Mouse (Mus musculus) lung, adult 2 months (tissue): Measurements from ENCODE around the gene Trim61. TPM values are rescaled to one million over a fixed set of nuclear protein-coding genes. Genes with fewer than 3 reads are reported as not detected.
"Not testable (repeated sequence)": the region's sequence is repeated elsewhere in the genome, so short reads cannot be mapped to it uniquely, and the experiment has no call there.

Source experiments
- DNase-seq: peaks from one replicate; pipeline ENCODE4 v3.0.0; 2022
- H3K4me1 ChIP-seq: fragments of 200-500 bp; 2 replicates; pipeline ENCODE4 v1.6.1; 2011; ENCODE audit warnings: low read length; ENCODE audit not compliant: control insufficient read depth, insufficient read depth
- H3K4me3 ChIP-seq: fragments of 200-500 bp; replicated peaks from 2 replicates; pipeline ENCODE3; 2011; ENCODE audit warnings: low read depth, mild to moderate bottlenecking, control low read depth, low read length; ENCODE audit errors: extremely low read depth
- CTCF ChIP-seq: fragments of 200-500 bp; IDR thresholded peaks from 2 replicates; pipeline ENCODE4 v1.5.1; 2011; ENCODE audit warnings: mild to moderate bottlenecking, low read length, control low read depth; ENCODE audit not compliant: insufficient read depth
- POLR2A ChIP-seq: fragments of 200-500 bp; IDR thresholded peaks from 2 replicates; pipeline ENCODE4 v1.6.1; 2011; ENCODE audit warnings: low read depth, mild to moderate bottlenecking, control low read depth, low read length, borderline replicate concordance; ENCODE audit errors: extremely low read depth
- WGBS: fragments of 180-500 bp; shearing (Covaris S2); methylation state at CpG from one replicate; pipeline ENCODE4 v1.1.7; 2018; 5-methylcytosine and 5-hydroxymethylcytosine counted together
- polyA plus RNA-seq: library from polyadenylated mRNA; depleted of rRNA; stranded (reverse); fragments of >200 nt; gene quantifications from 2 replicates; pipeline ENCODE4 v1.2.3, GENCODE M21; 2012

Gene Trim61
- polyA plus RNA-seq, 1 experiment, result not detected

DNA sequence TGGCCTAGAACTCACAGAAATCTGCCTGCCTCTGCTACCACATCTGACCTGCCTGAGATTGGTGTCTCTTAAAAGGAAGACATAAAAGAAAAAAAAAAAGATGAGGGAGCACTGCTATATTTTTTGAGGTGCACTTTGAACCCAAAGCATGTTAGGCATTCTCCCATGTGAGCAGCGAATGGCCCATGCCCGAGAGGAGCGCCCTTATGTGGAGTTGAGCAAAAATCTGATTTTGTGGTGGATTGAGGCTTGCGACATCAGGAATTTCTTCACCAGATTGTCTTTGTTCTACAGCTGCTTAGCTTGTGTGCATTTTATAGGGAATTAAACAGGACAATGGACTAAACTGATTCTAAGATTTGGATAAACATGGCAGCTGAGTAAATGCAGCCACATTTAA, 28.9 kb upstream of the Trim61 start:
- DNase-seq, result no peak
- Histone ChIP-seq H3K4me3 (no peak overlapping the region), H3K4me1 (no peaks in the 10 kb centered on the region)
- WGBS, result 87% methylated on average over 4 of the region's 4 CpGs
- no peak for TF ChIP-seq CTCF
- no peak for TF ChIP-seq POLR2A

DNA sequence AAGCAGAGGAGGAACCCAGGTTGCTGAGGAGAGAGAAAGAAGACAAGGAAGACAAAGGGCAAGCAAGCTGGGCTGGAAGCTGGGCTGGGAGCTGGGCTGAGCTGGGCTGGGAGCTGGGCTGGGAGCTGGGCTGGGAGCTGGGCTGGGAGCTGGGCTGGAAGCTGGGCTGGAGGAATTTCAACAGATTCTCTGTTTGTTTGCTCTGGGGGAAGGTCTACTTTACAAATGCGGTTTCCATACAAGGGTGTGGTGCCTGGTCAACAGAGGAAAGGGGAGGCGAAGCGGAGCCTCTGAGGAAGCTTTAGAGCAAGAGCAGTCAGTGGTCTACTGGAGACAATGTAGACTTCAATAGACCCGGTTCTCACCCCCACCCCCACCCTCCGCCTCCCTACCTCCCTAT, 28.2 kb upstream of the Trim61 start:
- 47% methylated on average over 5 of the region's 5 CpGs for WGBS
- H3K4me1 ChIP-seq, result no peaks in the 10 kb centered on the region
- DNase-seq, result no peak
- H3K4me3 ChIP-seq, result no peak overlapping the region
- TF ChIP-seq POLR2A (no peak), CTCF (no peak)

DNA sequence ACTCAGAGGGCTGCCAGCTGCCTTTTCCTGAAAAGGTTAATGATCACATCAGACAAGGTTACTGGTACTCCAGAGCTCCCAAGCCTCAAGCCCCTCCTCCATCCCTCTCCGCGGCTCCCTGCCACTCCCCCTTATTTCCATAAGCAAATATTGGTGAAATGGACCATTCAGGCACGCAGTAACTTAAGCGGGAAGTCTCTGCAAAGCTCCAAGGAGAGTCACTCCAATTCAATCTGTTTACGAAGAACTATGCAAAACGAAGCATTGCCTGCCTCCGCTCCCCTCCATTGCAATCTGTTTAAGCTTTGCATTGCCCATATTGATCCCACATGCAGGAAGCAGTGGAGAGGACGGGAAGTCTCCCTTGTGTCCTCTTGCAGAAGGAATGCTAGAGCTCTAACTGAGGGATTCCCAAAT, 18.8 kb upstream of the Trim61 start, which contains the start of gene Apela:
Gene Apela (minus strand): TSS at position 220 of the 417 bp plus-strand sequence.
- WGBS, result 1% methylated on average over 8 of the region's 8 CpGs
- TF ChIP-seq POLR2A, result no peak
- TF ChIP-seq CTCF, result no peak
- DNase-seq, result peak; percentile 15

DNA sequence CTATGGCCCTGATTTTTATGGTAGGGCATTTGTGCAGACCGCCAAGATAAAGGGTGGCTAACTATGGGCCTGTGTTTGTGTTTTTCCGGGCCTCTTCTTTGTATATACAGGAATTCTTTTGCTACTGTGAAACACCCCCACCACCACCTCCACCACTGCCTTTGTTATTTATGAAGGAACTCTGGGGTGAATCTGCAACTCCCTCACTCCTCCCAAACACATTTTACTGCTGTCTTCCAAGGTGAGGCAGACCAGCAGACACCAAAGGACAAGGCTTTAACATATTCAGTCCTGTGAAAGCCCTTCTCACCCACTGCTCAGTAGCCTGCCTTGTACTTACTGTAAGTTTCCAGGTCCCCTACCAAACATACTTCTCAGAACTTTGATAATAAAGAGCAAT, 15.8 kb upstream of the Trim61 start:
- WGBS, result 47% methylated on average over 2 of the region's 2 CpGs
- Histone ChIP-seq H3K4me1 (no peaks in the 10 kb centered on the region; the same call in 1 of the 2 replicates), H3K4me3 (no peak overlapping the region)
- no peak for DNase-seq
- TF ChIP-seq CTCF, result no peak
- no peak for TF ChIP-seq POLR2A

More for the DNA sequence above, 18.8 kb upstream of the Trim61 start, which contains the start of gene Apela:
- Histone ChIP-seq H3K4me3 (no peak within 1 kb of the TSS), H3K4me1 (no peaks in the 10 kb centered on the region; the same call in 1 of the 2 replicates)

DNA sequence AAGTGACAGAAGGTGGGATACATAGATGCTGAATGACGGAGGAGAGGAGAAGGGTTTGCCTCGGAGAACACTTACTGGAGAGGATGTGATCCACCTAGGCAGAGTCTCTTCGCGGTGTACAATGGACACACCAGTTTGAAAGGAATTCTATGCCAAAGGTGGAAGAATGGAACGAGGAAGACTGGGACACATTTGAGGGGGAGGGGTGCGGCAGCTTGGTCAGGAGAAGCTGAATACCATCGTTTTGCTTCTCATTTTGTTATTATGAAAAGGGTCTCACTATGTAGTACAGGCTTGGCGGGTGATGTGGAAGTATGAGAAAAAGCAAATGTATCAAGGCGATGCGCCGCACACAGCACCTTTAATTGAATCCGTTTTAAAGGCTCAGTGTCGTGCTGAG, 14.7 kb upstream of the Trim61 start:
- Histone ChIP-seq H3K4me3 (no peak overlapping the region), H3K4me1 (no peaks in the 10 kb centered on the region; the same call in 1 of the 2 replicates)
- 82% methylated on average over 13 of the region's 13 CpGs for WGBS
- DNase-seq, result no peak
- TF ChIP-seq CTCF (no peak), POLR2A (no peak)

DNA sequence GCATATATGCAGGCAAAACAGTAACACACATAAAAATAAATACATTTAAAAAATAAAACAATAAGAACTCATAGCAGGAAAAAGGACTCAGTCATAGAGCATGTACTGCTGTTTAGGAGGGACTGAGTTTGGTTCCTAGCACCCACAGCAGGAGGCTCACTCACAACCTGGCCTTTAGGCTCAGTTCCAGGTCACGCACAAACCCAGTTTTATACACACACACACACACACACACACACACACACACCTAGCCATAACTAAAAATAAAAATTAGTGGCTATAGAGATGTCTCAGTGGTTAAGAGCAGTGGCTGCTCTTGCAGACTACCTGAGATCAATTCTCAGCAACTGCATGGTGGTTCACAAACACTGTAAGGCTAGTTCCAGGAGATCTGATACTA, 13.8 kb upstream of the Trim61 start:
- Histone ChIP-seq H3K4me1 (no peaks in the 10 kb centered on the region; the same call in 1 of the 2 replicates), H3K4me3 (no peak overlapping the region)
- DNase-seq, result no peak
- WGBS, result 90% methylated on average over 1 of the region's 1 CpGs
- no peak for TF ChIP-seq POLR2A

DNA sequence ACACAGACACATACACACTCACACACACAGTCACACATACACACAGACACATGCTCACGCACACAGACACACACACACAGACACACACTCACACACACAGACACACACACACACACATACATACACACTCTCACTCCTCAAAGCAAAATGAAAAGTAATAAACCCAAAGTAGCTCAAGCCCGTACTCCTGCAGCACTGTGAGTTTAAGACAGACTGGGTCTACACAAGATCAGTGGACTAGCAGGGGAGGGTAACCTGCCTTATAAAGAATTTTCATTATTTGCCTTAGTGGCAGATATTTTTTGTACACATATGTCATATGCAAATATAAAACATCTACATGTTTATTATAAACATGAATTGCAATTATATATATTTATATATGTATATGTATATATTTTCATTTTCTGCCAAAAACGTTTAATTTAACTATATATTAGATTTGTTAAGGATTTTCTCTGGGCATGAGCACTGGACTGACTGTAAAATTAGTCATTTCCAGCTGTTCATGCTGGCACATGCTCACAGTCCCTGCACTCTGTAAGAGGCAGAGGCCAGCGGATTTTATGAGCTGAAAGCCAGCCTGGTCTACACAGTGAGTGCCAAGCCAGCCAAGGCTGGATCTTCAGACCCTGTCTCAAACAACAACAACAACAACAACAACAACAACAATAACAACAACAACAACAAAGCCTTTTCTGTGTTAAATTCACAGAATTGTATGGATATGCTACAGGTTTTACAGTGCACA, 12.6 kb upstream of the Trim61 start:
- TF ChIP-seq POLR2A, result no peak
- no peak for TF ChIP-seq CTCF
- Histone ChIP-seq H3K4me1 (no peaks in the 10 kb centered on the region), H3K4me3 (no peak overlapping the region)
- DNase-seq, result no peak
- WGBS, result 72% methylated on average over 4 of the region's 4 CpGs

DNA sequence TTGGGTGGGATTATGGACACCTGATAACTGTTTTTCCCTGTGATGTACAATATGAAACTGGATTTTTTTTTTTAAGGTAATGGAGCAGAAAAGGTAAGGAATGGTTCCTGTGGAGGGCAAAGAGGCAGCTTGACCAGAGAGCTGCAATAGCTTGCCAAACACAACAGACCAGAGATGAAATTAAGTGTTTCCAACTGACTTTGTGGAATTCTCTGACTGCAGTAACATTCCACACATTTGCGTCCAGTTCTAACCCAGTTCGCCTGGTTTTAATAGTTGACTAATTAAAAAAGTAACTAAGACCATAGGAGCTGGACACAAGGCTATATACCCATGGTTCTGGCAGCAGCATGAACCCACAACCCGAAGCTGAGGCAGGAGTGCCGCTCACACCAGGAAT, 11.5 kb upstream of the Trim61 start:
- H3K4me3 ChIP-seq, result no peak overlapping the region
- no peaks in the 10 kb centered on the region for H3K4me1 ChIP-seq
- WGBS, result 75% methylated on average over 4 of the region's 4 CpGs
- TF ChIP-seq CTCF (no peak), POLR2A (no peak)
- no peak for DNase-seq

DNA sequence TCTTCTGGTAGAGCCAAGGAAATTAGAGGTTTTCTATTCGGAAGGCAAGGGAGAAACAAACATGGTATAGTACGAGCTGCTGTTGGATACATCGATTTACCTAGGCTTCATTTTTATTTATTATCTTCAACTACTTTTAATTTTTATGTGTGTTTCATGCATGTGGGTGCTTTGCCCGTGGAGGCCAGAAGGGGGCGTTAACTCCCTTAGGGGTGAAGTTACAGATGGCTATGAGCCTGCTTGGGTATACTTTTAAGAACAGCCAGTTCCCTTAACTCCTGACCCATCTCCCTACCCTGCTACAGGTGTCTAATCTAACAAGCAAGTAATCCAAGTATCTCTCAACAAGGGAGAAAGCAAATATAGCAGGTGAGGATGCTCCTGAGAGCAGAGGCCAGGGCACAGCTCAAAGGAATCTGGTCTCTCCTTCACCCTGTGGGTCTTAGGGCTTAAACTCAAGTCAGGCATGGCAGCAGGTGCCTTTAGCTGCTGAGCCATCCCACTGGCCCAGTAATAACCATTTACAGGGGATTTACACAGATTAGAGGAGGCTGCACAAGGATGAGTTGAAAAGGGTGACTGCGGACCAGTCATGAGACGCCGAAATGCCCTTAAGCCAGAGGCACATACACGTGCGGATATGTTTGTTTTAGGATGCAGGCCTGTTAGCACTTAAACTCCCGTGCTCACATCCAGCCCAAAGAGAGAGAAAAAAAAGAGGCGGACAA, 10.8 kb upstream of the Trim61 start:
- TF ChIP-seq CTCF (no peak), POLR2A (no peak)
- no peak overlapping the region for H3K4me3 ChIP-seq
- no peak for DNase-seq
- H3K4me1 ChIP-seq, result no peaks in the 10 kb centered on the region
- WGBS, result 72% methylated on average over 12 of the region's 12 CpGs

DNA sequence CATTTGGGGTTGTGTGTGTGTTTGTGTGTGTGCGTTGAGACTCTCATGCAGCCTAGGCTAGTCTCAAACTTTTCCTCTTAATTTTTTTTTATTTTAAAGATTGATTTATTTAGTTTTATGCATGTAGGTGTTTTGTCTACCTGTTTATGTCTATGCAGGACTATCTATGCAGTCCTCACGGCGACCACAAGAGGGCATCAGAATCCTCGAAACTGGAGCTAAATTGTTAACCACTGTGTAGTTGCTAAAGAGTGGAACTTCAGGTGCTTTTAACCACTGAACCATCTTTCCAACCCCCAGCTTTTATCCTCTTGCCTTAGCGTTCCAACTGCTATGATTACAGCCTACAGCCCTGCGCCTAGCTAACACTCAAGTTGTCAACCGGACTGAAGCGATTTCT, 4.2 kb upstream of the Trim61 start:
- TF ChIP-seq CTCF, result peak; percentile 50; the same call in 1 of the 2 replicates
- TF ChIP-seq POLR2A, result no peak
- peak; percentile 69 for DNase-seq
- 46% methylated on average over 8 of the region's 8 CpGs for WGBS
- H3K4me1 ChIP-seq, result no peaks in the 10 kb centered on the region
- no peak overlapping the region for H3K4me3 ChIP-seq

DNA sequence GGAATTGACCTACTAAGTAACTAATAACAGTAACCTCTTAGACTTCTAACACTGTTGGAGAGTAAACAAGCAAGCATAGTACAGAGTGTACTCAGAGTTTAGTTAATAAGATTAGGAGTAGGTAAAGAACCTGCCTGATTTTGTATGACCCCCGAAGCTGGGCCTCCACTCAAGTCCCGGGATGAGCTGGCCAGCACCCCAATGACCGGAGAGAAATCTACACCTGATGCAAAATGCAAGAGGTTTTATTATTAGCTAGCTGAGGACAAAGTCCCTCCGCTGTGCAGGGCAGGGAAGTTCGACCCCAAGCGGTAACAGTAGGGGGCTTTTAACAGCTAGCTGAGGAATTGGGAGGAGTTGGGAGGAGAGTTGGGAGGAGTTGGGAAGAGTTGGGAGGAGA, 10.7 kb downstream of the Trim61 start:
- DNase-seq, H3K4me3 ChIP-seq, H3K4me1 ChIP-seq: not testable (repeated sequence)
- 76% methylated on average over 6 of the region's 6 CpGs for WGBS
